Mouse (Mus musculus): Measurements from ENCODE around the gene Tssk2.

Tssk2 gene

GRCm38 (mm10) chr16:17945081-17945831, 46.8 kb downstream of the Tssk2 start:
- no peak for DNase-seq (ENCODE audit: extremely low spot score, low spot score)

GRCm38 (mm10) chr16:17949421-17949877, 51.0 kb downstream of the Tssk2 start:
- DNase-seq (ENCODE audit: extremely low spot score, low spot score): no peak

Measured in neural tube, embryonic 10.5 days (tissue).